Mouse (Mus musculus) CH12.LX (cell line): ENCODE results near the gene Dhrs7b. TPM values are rescaled to one million over a fixed set of nuclear protein-coding genes. Genes with fewer than 3 reads are reported as not detected.
A peak's percentile ranks its signal among the peaks of the same experiment; 100 is the strongest.

Experiments
- DNase-seq: peaks from one replicate; pipeline ENCODE4 v3.0.0-alpha.2; 2013; ENCODE audit errors: extremely low read depth
- H3K27ac ChIP-seq: 2 replicates; pipeline ENCODE4 v1.5.1; 2012; ENCODE audit warnings: low read depth, mild to moderate bottlenecking, control low read depth, moderate library complexity; ENCODE audit not compliant: insufficient read depth
- H3K27me3 ChIP-seq: replicated peaks from 2 replicates; pipeline ENCODE3; 2012; ENCODE audit warnings: inconsistent platforms
- H3K36me3 ChIP-seq, 2 experiments: replicated peaks in 1 of 2; 2 replicates each; pipeline versions ENCODE3 to v1.6.1; 2012; ENCODE audit warnings: inconsistent platforms in 1 of 2, low read length in 1 of 2, mild to moderate bottlenecking in 1 of 2, mixed read lengths in 1 of 2, moderate library complexity in 1 of 2; ENCODE audit not compliant: control insufficient read depth in 1 of 2, insufficient read depth in 1 of 2
- H3K4me1 ChIP-seq, 2 experiments: 2 replicates each; pipeline ENCODE4 v1.6.1; 2012; ENCODE audit warnings: inconsistent platforms in 1 of 2, moderate library complexity in 1 of 2; ENCODE audit not compliant: insufficient read depth in 2 of 2, control insufficient read depth in 1 of 2
- H3K4me2 ChIP-seq: 2 replicates; pipeline ENCODE4 v1.6.1; 2012; ENCODE audit warnings: low read depth, mild to moderate bottlenecking, control low read depth; ENCODE audit not compliant: poor library complexity, insufficient read depth, severe bottlenecking
- H3K4me3 ChIP-seq, 3 experiments: fragments of 150-350 bp in 1 of 3; sonication (generic) in 1 of 3; replicated peaks in 1 of 3; 2 replicates each; pipeline versions ENCODE3 to v1.5.1; 2011 to 2012; ENCODE audit warnings: low read depth in 2 of 3, low read length in 2 of 3, mild to moderate bottlenecking in 2 of 3, moderate library complexity in 2 of 3, control low read depth in 1 of 3, improper control_type of control experiment in 1 of 3, inconsistent platforms in 1 of 3, mixed read lengths in 1 of 3; ENCODE audit not compliant: poor library complexity in 1 of 3
- H3K79me2 ChIP-seq: replicated peaks from 2 replicates; pipeline ENCODE4 v1.6.1; 2012; ENCODE audit warnings: mild to moderate bottlenecking, moderate library complexity; ENCODE audit not compliant: control insufficient read depth, poor library complexity, insufficient read depth, severe bottlenecking; ENCODE audit errors: extremely low read depth
- H3K9ac ChIP-seq: 2 replicates; pipeline ENCODE4 v1.6.1; 2012; ENCODE audit warnings: low read depth, mild to moderate bottlenecking, control low read depth, moderate library complexity; ENCODE audit not compliant: insufficient read depth
- H3K9me3 ChIP-seq: replicated peaks from 2 replicates; pipeline ENCODE3; 2012; ENCODE audit warnings: low read length, inconsistent platforms, mixed read lengths
- BHLHE40 ChIP-seq: IDR thresholded peaks from 2 replicates; pipeline ENCODE4 v1.6.1; 2011; ENCODE audit warnings: mild to moderate bottlenecking, low read depth, low read length, improper control_type of control experiment
- CHD1 ChIP-seq: IDR thresholded peaks from 2 replicates; pipeline ENCODE4 v1.6.1; 2012; ENCODE audit warnings: low read depth, low read length, improper control_type of control experiment, inconsistent platforms
- CHD2 ChIP-seq: IDR thresholded peaks from 2 replicates; pipeline ENCODE4 v1.6.1; 2011; ENCODE audit warnings: low read length, improper control_type of control experiment
- CTCF ChIP-seq, 2 experiments: IDR thresholded peaks in 1 of 2; conservative IDR thresholded peaks in 1 of 2; 2 replicates each; pipeline ENCODE4 v1.5.1; 2011 to 2012; ENCODE audit warnings: low read depth in 2 of 2, low read length in 2 of 2, improper control_type of control experiment in 1 of 2, inconsistent platforms in 1 of 2, mild to moderate bottlenecking in 1 of 2, moderate library complexity in 1 of 2
- E2F4 ChIP-seq: IDR thresholded peaks from 2 replicates; pipeline ENCODE4 v1.6.1; 2011; ENCODE audit warnings: low read depth, low read length, improper control_type of control experiment; ENCODE audit not compliant: insufficient replicate concordance
- ELF1 ChIP-seq: IDR thresholded peaks from 2 replicates; pipeline ENCODE4 v1.6.1; 2014; ENCODE audit warnings: low read depth, mild to moderate bottlenecking, inconsistent platforms, low read length, improper control_type of control experiment
- EP300 ChIP-seq: IDR thresholded peaks from 2 replicates; pipeline ENCODE4 v1.6.1; 2011; ENCODE audit warnings: low read length, improper control_type of control experiment
- ETS1 ChIP-seq: conservative IDR thresholded peaks from 2 replicates; pipeline ENCODE4 v1.6.1; 2012; ENCODE audit warnings: low read depth, mild to moderate bottlenecking, inconsistent platforms, low read length, improper control_type of control experiment, moderate library complexity
- GABPA ChIP-seq: IDR thresholded peaks from 2 replicates; pipeline ENCODE4 v1.6.1; 2012; ENCODE audit warnings: low read depth, low read length, improper control_type of control experiment, inconsistent platforms; ENCODE audit not compliant: insufficient replicate concordance
- HCFC1 ChIP-seq: IDR thresholded peaks from 2 replicates; pipeline ENCODE4 v1.6.1; 2012; ENCODE audit warnings: low read depth, mild to moderate bottlenecking, inconsistent platforms, low read length, improper control_type of control experiment
- IRF4 ChIP-seq: IDR thresholded peaks from 2 replicates; pipeline ENCODE4 v1.6.1; 2014; ENCODE audit warnings: low read depth, mild to moderate bottlenecking, inconsistent platforms, low read length, improper control_type of control experiment
- JUN ChIP-seq: IDR thresholded peaks from 2 replicates; pipeline ENCODE4 v1.6.1; 2011; ENCODE audit warnings: low read depth, mild to moderate bottlenecking, low read length, improper control_type of control experiment, moderate library complexity; ENCODE audit not compliant: insufficient read depth
- JUND ChIP-seq: conservative IDR thresholded peaks from 2 replicates; pipeline ENCODE4 v1.6.1; 2011; ENCODE audit warnings: low read depth, low read length, improper control_type of control experiment
- KAT2A ChIP-seq: IDR thresholded peaks from 2 replicates; pipeline ENCODE4 v1.6.1; 2012; ENCODE audit warnings: low read length, improper control_type of control experiment, inconsistent platforms; ENCODE audit not compliant: insufficient replicate concordance
- MAFK ChIP-seq: IDR thresholded peaks from 2 replicates; pipeline ENCODE4 v1.6.1; 2011; ENCODE audit warnings: low read length, improper control_type of control experiment; ENCODE audit not compliant: insufficient replicate concordance
- MAX ChIP-seq: IDR thresholded peaks from 2 replicates; pipeline ENCODE4 v1.6.1; 2011; ENCODE audit warnings: low read length, improper control_type of control experiment
- MAZ ChIP-seq: IDR thresholded peaks from 2 replicates; pipeline ENCODE4 v1.6.1; 2012; ENCODE audit warnings: low read depth, mild to moderate bottlenecking, inconsistent platforms, low read length, improper control_type of control experiment, moderate library complexity
- MEF2A ChIP-seq: IDR thresholded peaks from 2 replicates; pipeline ENCODE4 v1.6.1; 2014; ENCODE audit warnings: low read depth, mild to moderate bottlenecking, inconsistent platforms, low read length, improper control_type of control experiment, borderline replicate concordance
- MXI1 ChIP-seq: IDR thresholded peaks from 2 replicates; pipeline ENCODE4 v1.6.1; 2011; ENCODE audit warnings: mild to moderate bottlenecking, low read depth, low read length, improper control_type of control experiment
- MYC ChIP-seq: IDR thresholded peaks from 2 replicates; pipeline ENCODE4 v1.6.1; 2011; ENCODE audit warnings: low read depth, mild to moderate bottlenecking, improper control_type of control experiment, low read length
- NELFE ChIP-seq: IDR thresholded peaks from 2 replicates; pipeline ENCODE4 v1.6.1; 2011; ENCODE audit warnings: low read depth, low read length, improper control_type of control experiment
- NRF1 ChIP-seq: IDR thresholded peaks from 2 replicates; pipeline ENCODE4 v1.6.1; 2014; ENCODE audit warnings: low read depth, mild to moderate bottlenecking, inconsistent platforms, low read length, improper control_type of control experiment, moderate library complexity
- PAX5 ChIP-seq: IDR thresholded peaks from 2 replicates; pipeline ENCODE4 v1.6.1; 2012; ENCODE audit warnings: low read length, inconsistent platforms, mixed read lengths
- POLR2A ChIP-seq: IDR thresholded peaks from 2 replicates; pipeline ENCODE4 v1.6.1; 2011; ENCODE audit warnings: low read depth, mild to moderate bottlenecking, improper control_type of control experiment, low read length
- POLR2AphosphoS2 ChIP-seq: IDR thresholded peaks from 2 replicates; pipeline ENCODE4 v1.6.1; 2011; ENCODE audit warnings: low read depth, low read length, improper control_type of control experiment
- RAD21 ChIP-seq: IDR thresholded peaks from 2 replicates; pipeline ENCODE4 v1.6.1; 2011; ENCODE audit warnings: low read depth, mild to moderate bottlenecking, low read length, improper control_type of control experiment, moderate library complexity
- RCOR1 ChIP-seq: conservative IDR thresholded peaks from 2 replicates; pipeline ENCODE4 v1.6.1; 2012; ENCODE audit warnings: low read depth, mild to moderate bottlenecking, inconsistent platforms, low read length, improper control_type of control experiment
- SIN3A ChIP-seq: IDR thresholded peaks from 2 replicates; pipeline ENCODE4 v1.6.1; 2012; ENCODE audit warnings: low read length, improper control_type of control experiment, inconsistent platforms
- SMC3 ChIP-seq: IDR thresholded peaks from 2 replicates; pipeline ENCODE4 v1.6.1; 2011; ENCODE audit warnings: low read depth, low read length, improper control_type of control experiment
- TBP ChIP-seq: conservative IDR thresholded peaks from 2 replicates; pipeline ENCODE4 v1.6.1; 2011; ENCODE audit warnings: low read depth, low read length, improper control_type of control experiment
- TCF12 ChIP-seq: IDR thresholded peaks from 2 replicates; pipeline ENCODE4 v1.6.1; 2014; ENCODE audit warnings: low read depth, mild to moderate bottlenecking, inconsistent platforms, low read length, improper control_type of control experiment
- UBTF ChIP-seq: IDR thresholded peaks from 2 replicates; pipeline ENCODE4 v1.6.1; 2012; ENCODE audit warnings: low read depth, mild to moderate bottlenecking, inconsistent platforms, low read length, improper control_type of control experiment, moderate library complexity
- USF1 ChIP-seq: IDR thresholded peaks from 2 replicates; pipeline ENCODE4 v1.6.1; 2014; ENCODE audit warnings: low read depth, mild to moderate bottlenecking, inconsistent platforms, low read length, improper control_type of control experiment
- USF2 ChIP-seq: conservative IDR thresholded peaks from 2 replicates; pipeline ENCODE4 v1.6.1; 2011; ENCODE audit warnings: low read depth, low read length, improper control_type of control experiment
- ZC3H11A ChIP-seq: IDR thresholded peaks from 2 replicates; pipeline ENCODE4 v1.6.1; 2012; ENCODE audit warnings: low read depth, mild to moderate bottlenecking, inconsistent platforms, low read length, improper control_type of control experiment
- ZKSCAN1 ChIP-seq: IDR thresholded peaks from 2 replicates; pipeline ENCODE4 v1.6.1; 2012; ENCODE audit warnings: low read depth, inconsistent platforms, low read length, improper control_type of control experiment, borderline replicate concordance
- ZMIZ1 ChIP-seq: IDR thresholded peaks from 2 replicates; pipeline ENCODE4 v1.6.1; 2012; ENCODE audit warnings: low read depth, mild to moderate bottlenecking, inconsistent platforms, low read length, improper control_type of control experiment
- ZNF384 ChIP-seq: IDR thresholded peaks from 2 replicates; pipeline ENCODE4 v1.6.1; 2012; ENCODE audit warnings: low read depth, low read length, improper control_type of control experiment, inconsistent platforms
- dilution Hi-C: fragments of 300-500 bp; cut with MboI; formaldehyde crosslinking; loops from 2 replicates; pipeline ENCODE4 v1.14.3; 2020; ENCODE audit warnings: low sequenced_read_pairs; ENCODE audit not compliant: extremely low pct_unique_long_range_greater_than_20kb, extremely low pct_ligation_motif_present
- in situ Hi-C: fragments of 300-500 bp; cut with MboI; formaldehyde crosslinking; loops from 3 replicates; pipeline ENCODE4 v1.14.3; 2019; ENCODE audit warnings: low sequenced_read_pairs, low pct_ligation_motif_present, low pct_unique_long_range_greater_than_20kb, mixed read lengths
- polyA plus RNA-seq: library from polyadenylated mRNA; unstranded; fragments of >175 nt; gene quantifications from 2 replicates; pipeline ENCODE4 v1.2.1, GENCODE M21; 2012; ENCODE audit warnings: low read depth; ENCODE audit not compliant: insufficient read length
- total RNA-seq, 2 experiments: library from RNA; depleted of rRNA; stranded (reverse); fragments of 300-350 nt in 1 of 2; fragments of >200 nt in 1 of 2; gene quantifications; 2 replicates each; pipeline ENCODE4 v1.2.3; 2012 to 2014

Dhrs7b gene
- total and polyA plus RNA-seq, 3 experiments: 43.3 to 63.5 (median 59.2) TPM

DNA sequence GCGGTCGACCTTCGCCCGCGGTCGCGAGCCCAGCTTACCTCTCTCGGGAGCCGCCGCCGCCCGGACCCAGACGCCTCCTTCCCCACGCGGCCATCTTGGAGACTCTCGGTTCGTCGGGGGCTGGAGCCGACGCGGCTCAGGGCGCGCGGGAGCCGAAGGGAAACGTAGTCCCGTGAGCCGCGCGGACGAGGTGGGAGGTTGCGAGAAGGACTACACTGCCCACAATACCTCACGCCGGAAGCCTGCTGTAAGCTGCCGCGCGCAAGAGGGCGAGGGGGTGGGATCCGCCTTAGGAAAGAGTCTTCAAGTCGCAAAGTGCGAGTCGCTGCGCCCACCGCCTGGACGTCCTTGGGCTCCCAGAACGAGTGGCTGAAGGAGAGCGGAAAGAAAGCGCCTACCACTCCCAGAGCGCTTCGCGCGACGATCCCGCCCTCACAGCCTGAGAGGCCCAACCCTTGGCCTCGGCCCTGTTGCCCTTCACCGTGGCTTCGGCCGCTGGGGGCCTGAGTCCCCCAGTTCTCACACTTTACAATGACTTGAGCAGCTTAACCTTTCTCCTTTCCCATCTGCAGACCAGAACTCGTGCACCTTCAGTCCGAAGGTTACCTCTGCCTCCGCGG is 48.4 kb downstream of the Dhrs7b start, which contains the start of gene Tmem11:
Gene Tmem11 (minus strand): TSS at position 598 of the 620 bp plus-strand sequence.
- Histone ChIP-seq H3K4me2 (peak within 1 kb of the TSS; percentile 86), H3K27me3 (no peaks in the 10 kb centered on the region), H3K4me1 (peaks cover 25 to 52% of the 10 kb centered on the region in 2 experiments), H3K4me3 (peak within 1 kb of the TSS; percentile 69 to 100 (median 97)), H3K9me3 (no peaks in the 10 kb centered on the region), H3K79me2 (peaks cover 55% of the 10 kb centered on the region), H3K27ac (peak within 1 kb of the TSS; percentile 78), H3K9ac (peak within 1 kb of the TSS; percentile 92), H3K36me3 (peaks cover 15 to 57% of the 10 kb centered on the region in 2 experiments)
- peak; percentile 51; the same call in 1 of the 2 replicates for TF ChIP-seq MEF2A
- no peak for TF ChIP-seq ZC3H11A
- no peak for TF ChIP-seq MAFK
- no peak; the same call in 1 of the 2 replicates for TF ChIP-seq MAX
- TF ChIP-seq NRF1: peak; percentile 78
- peak; percentile 91; the same call in 1 of the 2 replicates for TF ChIP-seq TCF12
- peak; percentile 63 for TF ChIP-seq ZMIZ1
- peak; percentile 85 for TF ChIP-seq POLR2A
- TF ChIP-seq ZKSCAN1: no peak
- no peak; a peak in 1 of 4 replicates for TF ChIP-seq CTCF (conservative IDR thresholded peaks at IDR 0.05 in 1 of 2, IDR thresholded peaks at IDR 0.05 in 1 of 2; ENCODE audit: low read depth in 2 of 2, low read length in 2 of 2)
- TF ChIP-seq JUN: no peak
- peak; percentile 82; the same call in 1 of the 2 replicates for TF ChIP-seq GABPA
- TF ChIP-seq BHLHE40: no peak
- TF ChIP-seq ELF1: peak; percentile 87
- peak; percentile 99 for TF ChIP-seq KAT2A
- peak; percentile 88; the same call in 1 of the 2 replicates for TF ChIP-seq E2F4
- TF ChIP-seq MXI1: no peak; the same call in 1 of the 2 replicates
- peak; percentile 84; the same call in 1 of the 2 replicates for TF ChIP-seq POLR2AphosphoS2
- TF ChIP-seq CHD2: peak; percentile 60
- TF ChIP-seq EP300: no peak
- TF ChIP-seq RAD21: no peak
- TF ChIP-seq HCFC1: peak; percentile 95
- TF ChIP-seq TBP: 0 out of 2 replicates have a peak, but pooled peaks have one; percentile 49
- no peak for TF ChIP-seq PAX5
- peak; percentile 80 for TF ChIP-seq UBTF
- TF ChIP-seq NELFE: peak; percentile 80
- no peak; the same call in 1 of the 2 replicates for TF ChIP-seq RCOR1
- no peak for TF ChIP-seq ZNF384
- TF ChIP-seq SMC3: no peak
- TF ChIP-seq CHD1: 0 out of 2 replicates have a peak, but pooled peaks have one; percentile 59
- TF ChIP-seq USF1: no peak
- TF ChIP-seq JUND: no peak
- TF ChIP-seq ETS1: no peak
- peak; percentile 57 for TF ChIP-seq SIN3A
- no peak for TF ChIP-seq USF2
- TF ChIP-seq MYC: peak; percentile 62; the same call in 1 of the 2 replicates
- peak; percentile 81; the same call in 1 of the 2 replicates for TF ChIP-seq MAZ
- peak; percentile 49; the same call in 1 of the 2 replicates for TF ChIP-seq IRF4
- dilution Hi-C loops: no loop called here
- DNase-seq: peak; percentile 98
- in situ Hi-C loops: no loop called here
